Mouse (Mus musculus): ENCODE results near the gene Pcdh9. TPM values are rescaled to one million over a fixed set of nuclear protein-coding genes. Genes with fewer than 3 reads are reported as not detected.

The Pcdh9 gene
- polyA plus RNA-seq, 1 experiment from 2014 or later: 50.9 TPM

DNA sequence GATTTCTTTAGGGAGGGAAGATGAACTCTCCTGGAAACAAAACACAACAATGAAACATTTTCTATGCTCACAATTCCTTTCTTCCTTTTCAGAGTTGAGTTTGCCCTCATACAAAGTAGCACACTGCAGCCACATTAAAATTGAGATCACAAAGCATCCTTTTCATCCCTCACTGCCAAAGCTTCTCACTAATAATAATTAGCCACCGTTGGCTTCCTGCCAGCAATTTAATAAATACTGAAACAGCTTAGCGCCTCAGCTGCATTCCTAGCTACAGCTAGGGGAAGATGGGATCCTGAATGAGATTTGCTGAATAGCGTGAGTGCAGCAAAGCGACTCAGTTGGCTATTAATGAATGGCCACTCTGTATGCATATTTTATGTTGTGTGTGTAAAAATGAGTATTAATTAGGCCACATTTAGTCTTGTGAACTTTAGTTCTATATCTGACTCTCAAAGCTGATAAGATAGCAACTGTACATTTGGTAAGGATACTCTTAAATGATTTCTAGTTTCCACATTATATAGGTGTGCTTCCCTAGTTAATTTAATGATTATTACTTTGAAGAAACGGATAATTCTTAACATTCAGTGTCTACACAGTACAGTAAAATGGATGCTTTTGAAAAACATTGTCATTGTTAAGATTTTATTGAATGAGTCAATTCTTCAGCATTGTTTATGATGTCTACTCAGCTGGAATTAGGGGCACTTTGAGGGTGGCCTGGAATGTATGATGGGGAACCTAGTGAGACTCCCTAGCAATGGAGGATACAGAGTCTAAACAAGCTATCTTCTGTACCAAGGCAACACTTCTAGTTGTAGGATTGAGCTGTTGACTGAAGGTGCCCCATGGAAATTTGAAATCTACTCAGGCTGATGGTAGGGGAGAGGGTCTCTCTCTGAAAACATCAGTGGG lies 881.1 kb downstream of the Pcdh9 start:
- Histone ChIP-seq H3K4me2 (replicated peaks; ENCODE audit: low read depth, low read length) (no peak overlapping the region), H3K4me1 (replicated peaks; ENCODE audit: control insufficient read depth, insufficient read depth, low read length) (no peaks in the 10 kb centered on the region), H3K27me3 (ENCODE audit: control insufficient read depth, insufficient read depth, low read length) (no peaks in the 10 kb centered on the region), H3K9ac (ENCODE audit: low read depth, low read length) (no peak overlapping the region), H3K4me3 (ENCODE audit: low read depth, low read length) (no peak overlapping the region), H3K9me3 (ENCODE audit: control insufficient read depth, low read length) (no peaks in the 10 kb centered on the region), H3K36me3 (ENCODE audit: control insufficient read depth, insufficient read depth, low read length) (no peaks in the 10 kb centered on the region), H3K27ac (ENCODE audit: low read depth, low read length) (no peak overlapping the region)
- 56% methylated on average over 5 of the region's 5 CpGs for WGBS
- DNase-seq (ENCODE audit: low spot score) (peak; percentile 52), ATAC-seq (ENCODE audit: low FRiP score) (peak; percentile 86)

Measured in hindbrain, embryonic 11.5 days (tissue).